Mouse (Mus musculus) spleen, postnatal 14 days (tissue): ENCODE data around the gene Adipor2.
"Not testable (repeated sequence)": the region's sequence is repeated elsewhere in the genome, so short reads cannot be mapped to it uniquely, and the experiment has no call there.

Experiments
- DNase-seq, 2 experiments: peaks; one replicate each; pipeline ENCODE4 v3.0.0; 2021 to 2022; ENCODE audit warnings: low spot score in 2 of 2

Gene Adipor2

DNA sequence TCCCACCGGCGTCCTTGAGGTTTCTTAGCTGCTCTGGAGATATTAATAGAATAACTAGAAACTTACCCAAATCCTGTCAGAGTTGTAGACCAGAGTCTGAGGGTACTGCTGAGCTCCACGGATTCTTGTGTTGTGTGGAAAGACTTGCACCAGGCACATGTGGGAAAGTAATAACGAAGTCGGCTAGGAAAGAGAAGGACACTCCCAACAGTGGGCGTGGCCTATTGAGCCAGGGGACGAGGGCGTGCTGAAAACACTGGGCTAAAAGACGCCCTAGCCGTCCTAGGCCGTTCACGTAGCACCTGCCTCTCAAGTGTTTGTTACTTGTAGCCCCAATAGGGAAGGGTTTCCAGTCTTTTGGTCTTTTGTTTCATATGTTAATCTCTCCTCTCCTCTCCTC is at the start of gene Adipor2:
Gene Adipor2, minus strand, starts transcription at position 351 of the 400 bp plus-strand sequence.
- DNase-seq, result peak in 1 of 2 experiments; percentile 20

DNA sequence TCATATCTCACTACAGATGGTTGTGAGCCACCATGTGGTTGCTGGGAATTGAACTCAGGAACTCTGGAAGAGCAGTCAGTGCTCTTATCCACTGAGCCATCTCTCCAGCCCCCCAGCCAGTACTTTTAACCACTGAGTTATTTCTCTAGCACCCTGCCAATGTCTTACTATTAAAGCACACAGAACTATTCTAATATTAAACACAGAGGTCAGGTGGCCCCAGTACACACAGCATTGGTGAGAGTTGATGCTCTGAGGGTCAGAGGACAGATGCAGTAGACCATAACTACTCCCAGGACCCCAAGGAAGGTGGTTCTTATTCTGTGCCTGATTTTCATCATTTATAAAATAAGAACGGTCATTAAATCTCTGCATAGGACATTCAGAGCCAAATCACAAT is 48.7 kb upstream of the Adipor2 start:
- no peak for DNase-seq

DNA sequence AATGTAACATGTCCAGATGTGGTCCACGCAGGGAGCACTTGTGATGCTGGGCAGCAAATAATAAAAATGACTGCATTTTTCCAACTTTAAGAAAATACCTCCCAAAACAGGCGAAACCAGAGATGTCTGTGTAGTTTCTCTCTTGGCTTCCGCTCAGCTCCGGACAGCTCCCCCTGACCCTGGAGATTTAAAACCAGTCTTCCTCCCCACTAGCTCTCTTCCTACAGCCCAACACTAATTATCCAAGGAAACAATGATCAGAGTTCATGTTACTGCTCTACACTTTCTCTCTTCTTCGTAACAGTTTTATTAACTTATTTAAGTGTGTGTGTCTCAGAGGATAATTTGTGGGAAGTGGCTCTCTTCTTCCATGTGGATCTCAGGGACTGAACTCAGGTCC is 42.9 kb upstream of the Adipor2 start:
- DNase-seq, result no peak

DNA sequence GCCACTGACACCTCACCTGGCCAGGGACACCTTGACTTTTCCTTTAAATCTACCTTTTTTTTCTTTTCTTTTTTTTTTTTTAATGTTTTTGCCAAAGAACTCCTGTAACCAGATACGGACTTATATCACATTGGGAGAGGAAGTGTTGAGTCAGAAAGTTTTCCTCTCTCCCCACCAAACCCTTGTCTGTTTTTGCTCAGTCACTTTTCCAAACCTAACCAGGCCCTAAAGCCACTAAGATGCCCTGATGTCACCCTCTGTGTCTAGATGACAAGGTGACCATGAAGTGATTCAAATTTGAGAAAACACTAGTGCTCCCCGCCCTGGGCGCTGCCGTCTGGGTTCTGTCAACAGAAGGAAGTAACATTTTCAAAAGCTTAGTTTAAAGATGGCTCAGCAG is 41.5 kb upstream of the Adipor2 start:
- no peak for DNase-seq

DNA sequence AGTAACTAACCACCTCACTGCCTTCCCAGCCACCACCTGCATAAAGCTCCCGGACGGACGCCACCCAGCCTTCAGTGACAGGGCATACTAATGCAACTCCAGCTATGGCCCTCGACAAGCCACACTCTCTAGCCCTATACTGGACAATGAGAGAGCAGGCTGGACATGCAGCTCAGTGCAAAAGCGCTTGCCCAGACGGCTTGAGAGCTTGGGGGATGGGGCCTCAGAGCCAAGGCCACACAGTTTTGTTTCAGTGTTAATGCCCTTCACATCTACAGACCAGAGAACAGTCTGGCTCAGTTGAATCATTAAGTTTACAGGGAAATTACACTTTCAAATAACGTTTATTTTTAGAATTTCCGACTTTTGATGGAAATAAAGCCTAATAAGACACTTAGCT is 40.7 kb upstream of the Adipor2 start:
- no peak for DNase-seq

DNA sequence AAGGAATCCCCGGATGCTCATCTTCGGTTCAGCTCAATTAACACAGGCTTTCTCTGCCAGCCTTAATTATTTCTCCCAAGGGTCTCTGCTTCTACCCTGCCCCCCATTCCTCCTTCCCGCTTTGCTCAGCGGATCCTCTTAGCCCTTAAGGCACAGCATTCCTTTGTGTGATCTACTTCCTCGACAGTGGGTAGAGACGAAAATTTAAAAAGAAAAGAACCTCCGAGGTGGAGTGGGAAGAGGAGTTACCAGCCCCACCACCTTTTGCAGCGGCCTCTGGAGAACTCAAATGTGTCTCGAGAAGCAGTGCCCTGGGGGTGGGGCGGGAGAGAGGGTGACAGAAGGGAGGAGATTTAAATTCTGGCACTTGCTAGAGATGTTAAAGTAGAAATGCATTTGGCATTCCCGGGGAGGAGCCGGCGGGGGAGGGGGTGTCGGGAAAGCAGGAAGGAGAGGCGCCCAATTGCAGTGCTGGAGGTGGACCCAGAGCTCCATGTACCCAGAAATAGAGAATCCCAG is 34.5 kb upstream of the Adipor2 start:
- no peak for DNase-seq

DNA sequence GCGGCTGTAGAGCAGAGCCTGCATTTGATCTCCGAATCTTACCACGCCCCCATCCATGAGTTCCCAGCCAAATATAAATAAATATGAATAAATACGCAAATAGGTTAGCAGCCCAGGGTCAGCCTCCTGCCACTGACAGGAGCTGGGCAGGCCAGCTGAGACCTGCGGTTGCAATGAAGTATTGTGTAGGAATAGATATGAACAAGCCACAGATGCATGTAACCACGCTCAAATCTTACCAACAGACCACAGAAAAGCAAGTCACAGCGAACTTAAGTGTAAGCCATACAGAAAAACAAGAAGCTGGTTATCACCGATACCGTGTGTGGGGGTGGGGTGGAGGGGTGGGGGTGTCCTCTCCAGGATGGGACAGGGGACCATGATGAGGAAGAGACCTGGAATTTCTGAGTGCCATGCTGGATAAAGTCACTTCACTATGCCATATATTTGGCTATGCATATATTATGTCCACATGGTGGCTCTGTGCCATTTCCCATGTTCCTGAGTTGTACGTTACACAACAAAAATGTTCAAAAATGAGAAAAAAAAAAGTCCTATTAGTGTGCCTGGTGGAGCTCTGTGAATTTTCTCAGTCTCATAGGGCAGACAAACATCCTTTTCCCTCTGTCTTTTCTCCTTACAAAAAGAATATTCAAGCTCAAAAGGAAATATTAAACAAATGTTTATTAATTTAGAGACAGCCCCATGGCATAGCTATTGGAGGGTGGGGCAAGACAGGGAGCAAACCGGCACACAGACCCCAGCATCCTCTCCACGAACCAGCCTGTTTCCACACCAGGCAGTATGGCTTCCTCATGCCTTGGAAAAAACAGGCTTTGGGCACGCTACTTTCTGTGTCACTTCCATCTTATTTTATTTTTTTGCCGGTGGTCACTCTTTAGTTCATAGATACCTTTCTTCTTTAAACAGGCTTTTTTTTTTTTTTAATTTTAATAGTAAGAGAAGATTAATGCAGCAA is 33.8 kb upstream of the Adipor2 start:
- DNase-seq, result no peak

DNA sequence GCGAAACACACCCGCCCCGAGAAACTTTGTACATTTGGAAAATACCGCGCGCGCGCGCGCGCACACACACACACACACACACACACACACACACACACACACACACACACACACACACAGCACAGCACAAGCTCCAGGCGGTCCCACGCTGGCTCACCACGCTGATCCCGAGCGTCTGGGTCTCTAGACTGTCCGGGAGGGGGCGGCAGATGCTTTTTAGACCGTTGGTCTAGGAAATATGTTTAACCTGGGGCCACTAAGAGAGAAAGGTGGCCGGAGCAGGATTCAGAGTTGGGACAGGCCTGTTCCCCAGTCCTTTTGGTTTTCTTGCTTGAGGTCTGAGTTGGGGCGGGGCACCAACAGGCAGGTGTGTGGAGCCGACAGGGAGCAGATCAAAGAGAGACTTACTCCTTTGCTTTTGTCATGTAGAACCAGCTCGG is 31.6 kb upstream of the Adipor2 start:
- DNase-seq, result no peak

DNA sequence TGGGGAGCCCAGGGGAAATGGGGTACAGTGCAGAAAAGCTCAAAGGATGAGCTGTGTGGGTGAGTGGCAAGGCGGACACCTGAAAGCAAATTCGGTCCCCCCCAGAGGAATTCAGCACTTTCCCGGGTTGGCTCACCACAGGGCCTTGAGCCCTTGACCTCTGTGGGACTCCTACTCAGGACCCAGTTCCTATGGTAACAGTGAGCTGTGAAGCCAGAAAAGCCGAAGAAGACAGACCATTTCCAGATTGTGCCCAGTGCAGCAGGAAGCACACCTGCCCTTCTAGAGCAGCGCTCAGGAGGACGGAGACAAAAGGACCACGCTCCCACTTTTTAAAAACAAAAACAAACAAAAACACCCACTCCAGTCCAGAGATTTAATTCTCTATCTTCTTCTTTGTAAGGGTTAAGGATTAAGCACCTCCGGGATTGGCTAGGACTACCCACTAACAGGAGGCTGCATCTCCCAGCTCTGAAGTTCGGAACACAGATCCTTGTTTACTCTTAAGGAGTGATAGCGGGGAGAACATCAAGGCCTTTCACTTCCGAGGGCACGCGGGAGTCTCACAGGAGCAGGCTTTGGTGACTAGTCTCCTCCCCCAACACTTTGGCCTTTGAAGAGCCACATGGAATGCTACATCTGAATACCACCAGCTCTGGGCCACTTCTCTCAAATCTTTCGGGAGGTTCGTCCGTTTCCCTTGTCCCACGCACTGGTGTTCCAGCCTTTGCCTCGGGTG is 31.0 kb upstream of the Adipor2 start:
- DNase-seq, result no peak

DNA sequence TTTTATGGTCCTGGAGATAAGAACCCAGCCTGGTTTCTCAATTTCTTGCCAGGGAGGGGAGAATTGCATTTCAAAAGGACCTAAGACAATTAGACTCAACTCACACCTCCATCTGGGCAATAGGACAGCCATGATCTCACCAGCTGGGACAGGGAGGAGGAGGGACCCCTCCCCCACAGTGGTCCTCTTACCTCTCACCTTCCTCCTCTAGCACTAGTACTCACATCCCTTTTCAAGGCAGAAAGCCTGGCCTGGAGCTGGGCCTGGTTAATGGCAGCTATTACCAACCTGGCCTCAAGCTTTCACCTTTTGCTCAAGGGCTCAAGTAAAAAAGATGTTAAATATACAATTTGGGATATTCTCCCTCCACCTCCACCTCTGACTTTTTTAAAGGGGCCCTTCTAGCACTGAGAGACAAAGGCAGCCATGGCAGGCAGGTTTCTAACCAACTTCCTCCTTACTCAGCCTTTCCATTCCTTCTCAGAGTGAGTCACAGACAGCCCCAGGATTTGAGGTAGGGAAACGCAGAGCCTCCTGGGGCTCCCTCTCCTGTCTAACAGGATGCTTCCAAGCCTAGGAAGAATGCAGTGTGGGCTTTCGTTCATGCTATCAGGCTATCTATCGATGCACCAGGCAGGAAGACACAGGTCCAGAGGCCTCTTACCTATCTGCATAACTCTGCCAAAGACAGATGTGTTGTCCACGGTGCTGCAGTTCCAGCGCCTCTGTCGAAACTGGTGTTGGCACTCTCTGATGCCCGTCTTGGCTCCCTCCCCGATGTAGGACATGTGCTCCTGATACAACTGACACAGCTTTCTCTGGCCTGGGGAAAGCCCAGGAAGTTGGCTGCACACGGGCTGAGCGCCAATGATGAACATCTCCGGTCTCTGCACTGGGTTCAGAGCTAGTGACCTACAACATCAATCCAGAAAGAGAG is 28.4 kb upstream of the Adipor2 start:
- no peak for DNase-seq

DNA sequence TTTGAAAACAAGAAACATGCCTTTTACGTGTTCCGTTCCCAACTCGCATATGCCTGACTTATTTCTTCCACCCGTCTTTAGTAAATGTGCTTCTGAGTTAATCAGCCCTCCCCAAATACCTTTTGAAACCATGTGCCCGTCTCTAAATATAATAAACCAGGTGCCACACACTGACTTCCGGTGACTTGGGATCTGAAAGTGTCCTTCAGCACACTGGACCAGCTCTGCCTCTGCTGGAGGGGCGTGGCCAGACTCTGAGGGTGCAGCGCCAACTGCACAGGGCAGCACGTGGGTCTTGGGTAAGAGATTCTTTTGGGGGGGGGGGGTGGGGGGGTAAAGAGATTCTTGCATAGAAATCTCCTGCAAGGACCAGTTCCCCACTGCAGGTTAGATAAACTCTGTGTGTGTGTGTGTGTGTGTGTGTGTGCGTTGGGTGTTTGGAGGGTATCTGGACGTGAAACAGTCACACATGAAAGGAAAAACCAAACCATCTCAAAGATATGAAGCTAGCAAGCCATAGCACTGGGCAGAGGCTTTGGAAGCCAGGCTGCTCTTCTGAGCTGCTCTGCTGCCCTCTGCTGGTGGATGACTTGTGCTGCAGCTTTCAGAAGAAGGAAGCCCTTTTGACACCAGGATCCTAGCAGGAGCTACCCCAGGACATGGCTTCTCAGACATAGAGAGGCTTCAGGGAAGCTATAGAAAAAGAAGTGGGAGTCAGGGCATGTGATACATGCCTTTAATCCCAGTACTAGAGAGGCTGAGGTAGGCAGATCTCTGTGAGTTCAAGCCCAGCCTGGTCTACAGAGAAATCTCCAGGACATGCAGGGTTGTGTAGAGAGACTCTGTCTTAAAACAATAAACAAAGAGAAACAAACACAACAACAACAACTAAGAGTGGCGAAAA is 26.5 kb upstream of the Adipor2 start:
- peak; percentile 36 to 66 for DNase-seq

DNA sequence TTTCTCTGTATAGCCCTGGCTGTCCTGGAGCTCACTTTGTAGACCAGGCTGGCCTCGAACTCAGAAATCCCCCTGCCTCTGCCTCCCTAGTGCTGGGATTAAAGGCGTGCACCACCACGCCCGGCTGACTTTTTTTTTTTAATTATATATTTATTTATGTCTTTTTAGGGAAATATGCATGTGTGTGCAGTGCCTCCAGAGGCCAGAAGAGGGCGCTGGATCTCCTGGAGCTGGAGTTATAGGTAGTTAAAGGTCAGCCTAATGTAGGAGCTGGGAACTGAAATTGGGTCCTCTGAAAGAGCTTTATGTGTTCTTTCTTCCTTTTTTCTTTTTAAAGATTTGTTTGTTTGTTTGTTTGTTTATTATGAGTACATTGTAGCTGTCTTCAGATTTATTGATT is 25.2 kb upstream of the Adipor2 start:
- DNase-seq, result not testable (repeated sequence)

DNA sequence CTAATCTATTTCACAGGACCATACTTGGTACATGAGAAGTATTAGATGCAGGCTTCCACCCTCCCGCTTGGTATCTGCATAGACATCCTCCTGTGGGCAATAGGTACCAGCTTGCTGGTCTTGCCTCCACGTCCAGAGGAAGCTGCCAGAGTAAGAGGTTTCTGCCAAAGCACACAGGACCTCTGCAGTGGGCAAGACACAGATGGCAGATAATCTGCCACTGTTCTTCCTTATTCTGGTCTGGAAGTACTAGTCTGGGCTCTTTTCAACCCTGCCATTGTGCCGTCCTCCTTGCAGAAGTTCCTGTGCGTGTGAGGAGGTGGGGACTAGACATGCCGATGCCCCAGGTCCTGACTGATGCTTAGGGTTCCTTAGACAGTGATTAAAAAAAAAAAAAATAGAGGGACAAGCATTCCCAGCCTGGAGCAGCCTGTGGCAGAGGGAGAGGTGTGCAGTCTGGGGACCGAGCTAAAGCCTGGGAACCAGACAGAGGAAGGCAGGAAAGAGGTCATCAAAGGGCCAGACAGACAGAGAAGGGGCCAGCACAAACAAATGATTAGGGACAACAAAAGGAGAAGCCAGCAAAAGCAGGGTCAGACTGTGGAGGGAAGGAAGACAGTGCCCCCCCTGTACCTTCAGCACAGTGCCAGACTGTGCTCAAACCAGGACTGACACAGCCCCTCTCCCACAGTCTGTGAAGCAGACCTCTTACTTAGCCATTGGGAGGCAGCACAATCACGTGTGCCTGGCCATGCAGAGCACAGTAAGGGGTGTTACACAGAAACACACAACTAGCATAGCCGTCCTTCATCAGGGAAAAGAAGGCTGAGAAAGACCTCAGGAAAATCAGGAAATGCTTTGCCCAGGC is 20.6 kb upstream of the Adipor2 start:
- DNase-seq, result no peak

DNA sequence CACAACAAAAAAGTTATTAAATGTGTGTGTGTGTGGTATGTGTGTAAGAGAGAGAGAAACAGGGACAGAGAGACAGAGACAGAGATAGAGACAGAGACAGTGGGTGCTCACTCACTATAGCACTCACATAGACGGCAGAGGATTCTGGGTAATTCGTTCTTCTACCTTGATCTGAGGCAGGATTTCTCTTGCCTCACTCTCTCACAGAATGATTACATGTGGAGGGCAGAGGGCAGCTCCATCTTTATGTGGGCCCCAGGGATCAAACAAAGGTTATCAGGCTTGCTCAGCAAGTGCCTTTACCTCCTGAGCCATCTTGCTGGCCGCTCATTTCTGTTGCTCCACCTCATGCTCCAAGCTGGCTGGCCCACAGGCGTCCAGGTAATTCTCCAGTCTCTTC is 16.9 kb upstream of the Adipor2 start:
- no peak for DNase-seq

DNA sequence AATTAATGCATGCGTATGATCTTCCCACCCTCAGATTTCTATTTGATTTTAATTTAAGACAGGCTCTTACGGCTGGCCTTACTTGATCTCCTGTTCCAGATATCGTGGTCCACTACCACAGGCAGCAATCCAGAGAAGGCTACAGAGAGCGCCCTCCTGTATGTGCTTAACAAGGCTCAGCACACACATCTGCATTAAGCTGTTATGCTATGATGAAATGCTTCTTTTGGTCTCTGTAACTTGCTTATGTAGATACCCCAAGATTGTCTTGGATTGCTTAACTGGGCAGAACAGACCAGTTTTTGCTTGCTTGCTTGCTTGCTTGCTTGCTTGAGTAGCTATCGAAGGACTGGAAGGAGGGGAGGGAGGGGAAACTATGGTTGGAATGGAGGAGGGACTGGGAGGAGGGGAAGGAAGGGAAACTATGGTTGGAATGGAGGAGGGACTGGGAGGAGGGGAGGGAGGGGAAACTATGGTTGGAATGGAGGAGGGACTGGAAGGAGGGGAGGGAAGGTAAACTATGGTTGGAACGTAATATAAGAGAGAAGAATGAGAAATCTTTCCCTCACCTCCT is 14.3 kb upstream of the Adipor2 start:
- DNase-seq, result no peak

DNA sequence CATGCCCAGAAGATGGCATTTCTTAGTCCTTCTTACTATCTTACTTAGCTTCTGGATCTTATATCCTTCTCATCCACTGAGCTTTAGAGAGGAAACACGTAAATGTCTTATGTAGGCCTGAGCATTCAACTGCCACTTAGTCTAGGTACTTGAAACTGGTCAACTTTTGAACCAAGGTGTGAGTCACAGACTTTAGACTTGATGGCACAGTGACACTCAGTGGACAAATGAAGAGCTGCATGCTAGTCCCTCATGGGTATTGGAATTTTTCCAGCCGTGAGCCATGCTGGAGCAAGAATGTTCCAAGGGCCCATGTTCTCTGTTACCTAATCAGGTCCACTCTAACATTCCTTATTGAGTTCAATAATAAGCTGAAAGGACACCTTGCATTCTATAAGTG is 13.0 kb upstream of the Adipor2 start:
- peak in 1 of 2 experiments; percentile 17 for DNase-seq

DNA sequence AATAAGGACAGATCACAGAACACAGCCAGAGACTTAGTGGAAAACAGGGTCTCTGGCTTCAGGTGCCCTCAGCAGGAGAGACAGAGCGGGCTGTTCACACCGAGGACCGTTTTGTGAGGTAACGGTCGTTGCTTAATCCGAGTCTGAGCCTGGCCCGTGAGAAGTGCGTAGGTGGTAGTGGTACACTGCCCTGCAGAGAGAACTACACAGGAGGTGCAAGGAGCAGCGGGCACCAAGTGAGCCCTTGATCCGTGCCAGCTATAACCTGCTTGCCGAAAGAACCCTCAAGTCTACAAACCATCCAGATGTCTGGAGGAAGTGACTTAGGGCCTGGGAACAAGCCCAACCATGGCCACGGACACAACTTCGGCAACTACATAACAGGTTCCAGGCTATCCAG is 11.8 kb upstream of the Adipor2 start:
- DNase-seq, result no peak

DNA sequence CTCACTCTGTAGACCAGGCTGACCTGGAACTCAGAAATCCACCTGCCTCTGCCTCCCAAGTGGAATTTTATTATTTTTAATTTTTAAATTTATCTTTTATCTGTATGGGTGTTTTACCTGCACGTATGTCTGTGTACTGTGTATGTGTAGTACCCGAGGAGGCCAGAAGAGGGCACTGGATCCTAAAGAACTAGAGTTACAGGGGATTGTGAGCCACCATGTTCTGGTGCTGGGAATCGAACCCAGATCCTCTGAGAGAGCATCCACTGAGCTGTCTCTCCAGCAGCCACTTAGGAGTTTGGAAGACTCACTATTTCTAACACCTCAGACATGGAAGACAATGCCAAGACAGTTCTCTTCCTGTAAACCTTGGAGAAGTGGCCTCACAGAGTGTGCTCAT is 11.1 kb upstream of the Adipor2 start:
- peak in 1 of 2 experiments; percentile 40 for DNase-seq

DNA sequence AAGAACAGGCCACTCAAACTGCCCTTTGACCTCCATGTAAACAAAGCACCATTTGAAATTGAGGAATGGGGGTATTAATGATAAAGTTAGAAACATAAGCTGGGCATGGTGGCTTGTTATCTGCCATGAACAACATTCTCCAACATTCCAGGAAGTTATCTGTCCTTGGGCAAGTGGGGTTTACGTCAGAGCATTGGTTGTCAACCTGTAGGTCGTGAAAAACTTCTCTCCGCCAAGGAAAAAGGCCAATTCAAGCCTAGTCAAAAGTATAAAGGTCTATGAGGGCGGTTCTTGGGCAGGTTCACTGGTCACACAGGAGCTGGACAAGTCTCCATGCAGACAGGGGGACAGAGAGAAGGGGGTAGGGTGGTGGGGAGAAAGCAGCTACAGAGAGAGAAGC is 3.5 kb upstream of the Adipor2 start:
- DNase-seq, result no peak
